Mouse (Mus musculus) fibroblast of lung, adult 2 months (primary cell): Measurements from ENCODE around the gene Gm11555.
"Not testable (repeated sequence)": the region's sequence is repeated elsewhere in the genome, so short reads cannot be mapped to it uniquely, and the experiment has no call there.

Experiments used
- DNase-seq: peaks from one replicate; pipeline ENCODE4 v3.0.0-alpha.2; 2011; ENCODE audit warnings: low read depth

Gm11555 gene

DNA sequence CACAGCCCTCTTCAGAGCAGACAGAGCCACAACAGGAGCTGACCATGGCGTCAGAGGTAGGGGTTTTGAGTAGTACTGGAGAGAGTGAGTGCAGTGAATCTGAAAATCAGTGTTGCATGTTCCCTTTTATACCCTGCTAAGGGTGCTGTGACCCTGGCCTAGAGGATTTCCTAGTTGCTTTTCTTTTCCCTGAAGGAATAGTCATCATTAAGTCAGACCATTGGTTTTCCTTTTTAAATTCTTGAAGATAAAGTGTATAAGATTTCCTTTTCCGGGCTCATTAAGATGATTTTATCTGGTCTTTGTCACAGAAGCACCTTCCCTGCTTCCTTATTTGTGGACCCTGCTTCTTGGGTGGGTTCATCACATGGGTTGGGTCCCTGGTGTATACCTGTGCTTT lies at the start of gene Gm11555:
TSS of gene Gm11555 (minus strand) at position 101 of the 400 bp plus-strand sequence.
- no peak for DNase-seq

DNA sequence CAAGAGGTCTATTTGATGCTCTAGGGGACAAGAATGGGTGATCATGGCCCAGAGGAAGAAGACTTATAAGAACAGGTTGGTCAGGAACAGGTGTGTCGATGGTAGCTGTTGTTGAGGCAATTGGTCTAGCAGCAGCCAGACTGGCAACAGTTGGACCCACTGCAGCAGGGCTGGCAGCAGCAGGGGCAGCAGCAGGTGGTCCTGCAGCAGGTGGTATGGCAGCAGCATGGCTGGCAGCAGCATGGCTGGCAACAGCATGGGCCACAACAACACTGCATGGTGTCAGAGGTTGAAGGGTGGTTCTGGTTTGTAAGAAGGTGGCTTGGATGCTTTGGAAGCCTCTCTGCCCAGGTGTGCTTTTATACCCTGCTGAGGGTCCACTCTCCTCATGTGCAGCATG lies 40.4 kb upstream of the Gm11555 start, which contains the start of gene Gm14190:
TSS of gene Gm14190 (minus strand) at position 278 of the 400 bp plus-strand sequence.
- DNase-seq = no peak

DNA sequence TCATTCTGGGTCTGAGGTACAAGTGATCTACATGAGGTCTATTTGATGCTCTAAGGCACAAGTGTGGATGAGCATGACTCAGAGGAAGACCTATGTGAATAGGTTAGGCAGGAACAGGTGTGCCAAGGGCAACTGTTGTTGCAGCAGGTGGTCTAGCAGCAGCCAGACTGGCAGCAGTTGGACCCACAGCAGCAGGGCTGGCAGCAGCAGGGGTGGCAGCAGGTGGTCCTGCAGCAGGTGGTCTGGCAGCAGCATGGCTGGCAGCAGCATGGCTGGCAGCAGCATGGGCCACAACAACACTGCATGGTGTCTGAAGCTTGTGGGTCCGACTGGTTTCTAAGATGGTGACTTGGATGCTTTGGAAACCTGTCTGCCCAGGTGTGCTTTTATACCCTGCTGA lies 35.2 kb upstream of the Gm11555 start:
- not testable (repeated sequence) for DNase-seq

DNA sequence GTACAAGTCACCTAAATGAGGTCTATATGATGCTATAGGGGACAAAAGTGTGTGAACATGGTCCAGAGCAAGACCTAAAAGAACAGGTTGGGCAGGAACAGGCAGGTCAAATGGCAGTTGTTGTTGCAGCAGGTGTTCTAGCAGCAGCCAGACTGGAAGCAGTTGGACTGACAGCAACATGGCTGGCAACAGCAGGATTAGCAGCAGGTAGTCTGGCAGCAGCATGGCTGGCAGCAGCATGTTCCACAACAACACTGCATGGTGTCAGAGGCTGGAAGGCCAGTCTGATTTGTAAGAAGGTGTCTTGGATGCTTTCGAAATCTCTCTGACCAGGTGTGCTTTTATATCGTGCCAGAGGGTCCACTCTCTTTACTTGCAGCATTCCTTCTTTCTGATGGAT lies 33.4 kb upstream of the Gm11555 start:
- DNase-seq = no peak

DNA sequence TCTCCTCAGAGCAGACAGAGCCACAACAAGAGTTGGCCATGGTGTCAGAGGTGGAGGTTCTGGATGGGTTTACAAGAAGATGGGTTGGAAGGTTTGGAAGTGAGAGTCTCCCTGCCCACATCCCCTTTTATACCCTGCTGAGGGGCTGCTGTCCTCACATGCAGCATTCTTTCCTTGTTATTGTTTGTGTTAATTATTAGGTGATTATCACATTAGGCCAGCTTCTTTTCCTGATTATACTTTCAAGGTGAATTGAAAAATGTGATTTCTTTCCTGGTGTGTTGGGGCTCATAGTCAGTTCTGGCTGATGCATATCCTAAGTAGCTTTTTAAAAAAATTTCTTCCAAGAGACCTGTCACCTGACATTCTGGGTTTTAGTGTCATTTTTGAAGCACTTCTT lies 15.8 kb upstream of the Gm11555 start, which contains the start of gene Krtap4-6:
TSS of gene Krtap4-6 (minus strand) at position 101 of the 400 bp plus-strand sequence.
- DNase-seq = no peak

DNA sequence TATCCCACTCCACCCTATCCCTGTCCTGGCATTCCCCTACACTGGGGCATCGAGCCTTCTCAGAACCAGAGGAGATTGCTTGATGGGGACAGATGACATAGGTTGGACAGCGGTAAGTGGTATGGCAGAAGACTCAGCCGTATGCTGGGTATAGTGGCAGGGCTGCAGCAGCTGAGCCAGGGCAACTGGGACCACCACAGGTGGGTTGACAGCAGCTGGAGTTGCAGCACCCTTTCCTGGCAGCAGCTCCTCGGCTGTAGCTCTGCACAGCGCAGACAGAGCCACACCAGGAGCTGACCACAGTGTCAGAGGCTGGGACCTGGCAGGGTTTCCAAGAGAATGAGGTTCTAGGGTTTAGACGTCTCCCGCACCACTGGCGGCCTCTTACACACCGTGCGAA lies 12.8 kb upstream of the Gm11555 start:
- no peak for DNase-seq

DNA sequence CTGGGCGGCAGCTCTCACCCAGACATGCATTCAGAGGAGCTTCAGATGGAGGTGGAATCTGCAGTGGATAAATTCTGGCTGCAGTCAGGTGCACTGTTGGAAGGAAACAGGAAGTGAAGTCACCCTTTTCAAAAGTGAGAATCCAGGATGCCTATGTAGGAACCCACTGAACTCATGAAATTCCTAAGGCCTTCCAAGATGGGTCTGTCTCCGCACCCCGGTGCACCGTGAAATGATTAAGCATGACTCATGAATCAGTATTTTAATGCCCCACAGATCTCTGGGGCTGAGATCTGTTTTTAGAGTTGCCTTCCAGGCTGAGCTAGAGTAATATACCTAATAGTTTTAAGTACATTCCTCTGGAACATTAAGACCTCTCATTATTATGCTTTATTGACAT lies 9.2 kb upstream of the Gm11555 start:
- DNase-seq = no peak

DNA sequence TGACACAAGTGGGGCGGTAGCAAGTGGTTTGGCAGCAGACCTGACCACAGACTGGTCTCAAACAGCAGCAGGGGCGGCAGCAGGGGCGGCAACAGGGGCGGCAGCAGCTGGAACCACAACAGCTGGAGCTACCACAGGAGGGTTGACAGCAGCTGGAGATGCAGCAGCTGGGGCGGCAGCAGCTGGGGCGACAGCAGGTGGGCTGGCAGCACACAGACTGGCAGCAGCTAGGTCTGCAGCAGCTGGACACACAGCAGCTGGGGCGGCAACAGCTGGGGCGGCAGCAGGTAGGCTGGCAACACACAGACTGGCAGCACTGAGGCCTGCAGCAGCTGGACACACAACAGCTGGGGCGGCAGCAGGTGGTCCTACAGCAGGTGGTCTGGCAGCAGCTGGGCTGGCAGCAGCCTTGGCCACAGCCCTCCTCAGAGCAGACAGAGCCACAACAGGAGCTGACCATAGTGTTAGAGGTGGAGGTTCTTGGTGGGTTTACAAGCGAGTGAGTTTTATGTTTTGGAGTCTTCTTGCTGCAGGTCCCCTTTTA lies 8.5 kb upstream of the Gm11555 start, which contains the start of gene Gm11563:
TSS of gene Gm11563 (minus strand) at position 494 of the 544 bp plus-strand sequence.
- DNase-seq = not testable (repeated sequence)

DNA sequence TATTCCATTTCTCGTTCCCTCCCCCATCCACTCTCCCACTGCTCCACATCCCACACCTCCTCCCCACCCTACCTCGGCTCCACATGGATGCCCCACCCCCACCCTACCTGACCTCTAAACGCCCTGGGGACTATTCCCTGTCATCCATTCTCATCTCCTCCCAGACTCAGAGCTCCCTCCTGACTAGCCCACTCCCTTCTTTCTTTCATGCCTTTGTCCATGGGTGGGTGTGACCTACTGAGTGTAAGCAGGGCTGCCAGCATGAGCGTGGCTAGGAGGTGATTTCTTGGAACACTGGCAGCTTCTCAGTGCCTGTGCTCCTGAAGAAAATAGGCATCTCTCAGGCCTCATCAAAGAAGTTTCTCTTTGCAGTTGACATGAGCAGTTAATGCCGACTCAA lies 7.0 kb upstream of the Gm11555 start:
- DNase-seq = no peak

DNA sequence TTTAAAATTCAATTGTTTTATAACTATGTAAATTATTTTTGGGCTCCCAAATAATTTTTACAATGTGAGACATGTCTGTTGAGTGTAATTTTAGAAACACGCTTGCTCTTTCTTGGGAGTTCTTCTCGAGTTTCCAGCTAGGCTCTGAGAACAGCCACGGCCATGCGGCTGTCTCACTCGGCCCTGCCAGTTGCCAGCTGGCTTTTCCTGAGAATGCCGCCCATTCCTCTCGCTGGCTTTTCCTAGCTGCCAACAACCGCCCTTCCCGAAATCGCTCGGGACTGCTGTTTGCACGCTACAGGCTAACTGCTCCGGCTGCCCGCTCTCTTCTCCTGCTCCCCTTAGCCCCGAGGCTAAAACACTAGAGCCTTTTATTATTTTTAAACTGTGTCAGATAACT lies 3.6 kb downstream of the Gm11555 start:
- DNase-seq = no peak

DNA sequence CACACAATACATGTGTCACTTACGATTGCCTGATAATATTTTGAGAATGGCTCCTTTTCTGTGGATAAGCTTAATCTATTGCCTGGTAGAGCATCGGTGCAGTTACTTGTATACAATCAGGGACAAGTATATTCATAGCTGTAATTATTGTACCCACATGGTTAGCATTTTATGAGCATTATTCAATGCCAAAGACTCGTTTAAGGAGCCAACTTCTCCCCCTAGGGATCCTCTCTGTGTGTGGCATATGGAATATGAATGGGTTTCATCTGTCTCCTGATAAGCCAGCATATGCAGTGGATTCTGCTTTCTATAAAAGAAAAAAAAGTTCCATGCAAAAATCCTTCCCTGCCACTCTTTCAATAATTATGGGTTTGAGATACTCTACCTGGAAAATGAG lies 5.7 kb downstream of the Gm11555 start:
- DNase-seq = no peak

DNA sequence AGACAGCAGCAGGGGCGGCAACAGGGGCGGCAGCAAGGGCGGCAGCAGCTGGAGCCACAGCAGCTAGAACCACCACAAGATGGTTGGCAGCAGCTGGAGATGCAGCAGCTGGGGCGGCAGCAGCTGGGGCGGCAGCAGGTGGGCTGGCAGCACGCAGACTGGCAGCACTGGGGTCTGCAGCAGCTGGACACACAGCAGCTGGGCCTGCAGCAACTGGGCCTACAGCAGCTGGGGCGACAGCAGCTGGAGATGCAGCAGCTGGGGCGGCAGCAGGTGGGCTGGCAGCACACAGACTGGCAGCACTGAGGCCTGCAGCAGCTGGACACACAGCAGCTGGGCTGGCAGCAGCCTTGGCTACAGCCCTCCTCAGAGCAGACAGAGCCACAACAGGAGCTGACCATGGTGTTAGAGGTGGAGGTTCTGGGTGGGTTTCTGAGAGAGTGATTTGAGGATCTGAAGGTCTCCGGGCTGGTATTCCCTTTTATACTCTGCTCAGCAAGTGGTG lies 6.3 kb downstream of the Gm11555 start, which contains the start of gene Krtap4-7:
TSS of gene Krtap4-7 (minus strand) at position 455 of the 505 bp plus-strand sequence.
- not testable (repeated sequence) for DNase-seq

DNA sequence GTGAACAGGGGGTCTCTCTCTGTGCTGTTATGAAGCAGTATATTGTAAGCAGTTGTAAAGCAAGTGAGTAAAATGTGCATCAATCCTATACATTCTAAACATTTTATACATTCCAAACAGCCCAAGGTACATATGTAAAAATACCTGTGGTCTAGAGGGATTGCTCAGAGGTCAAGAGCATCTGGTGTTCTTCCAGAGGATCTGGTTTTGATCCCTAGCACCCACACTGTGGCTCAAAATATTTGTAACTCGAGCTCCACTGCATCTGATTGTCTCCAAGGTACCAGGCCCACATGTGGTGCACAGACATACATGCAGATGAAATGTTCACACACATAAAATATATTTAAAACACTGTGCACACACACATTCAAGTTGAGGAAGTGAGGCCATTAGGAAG lies 9.1 kb downstream of the Gm11555 start:
- DNase-seq = no peak

DNA sequence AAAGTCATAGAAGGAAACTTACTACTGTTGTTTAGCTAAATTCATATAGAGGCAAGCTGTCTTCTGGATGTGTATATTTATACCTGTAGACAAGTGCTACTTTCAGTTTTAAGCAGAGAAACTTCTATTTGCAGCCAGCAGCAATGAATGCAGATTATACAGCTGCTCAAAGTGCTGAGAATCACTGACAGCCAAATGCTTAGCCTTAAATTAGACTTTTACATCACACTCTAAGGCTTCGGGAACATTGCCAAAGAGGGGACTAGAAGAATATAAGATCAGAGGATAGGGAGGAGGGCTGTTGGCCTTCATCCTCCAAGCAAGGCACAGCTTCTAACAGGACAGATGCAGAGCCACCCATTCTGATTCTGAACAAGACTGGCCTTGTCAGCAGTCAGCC lies 12.9 kb downstream of the Gm11555 start:
- DNase-seq = no peak

DNA sequence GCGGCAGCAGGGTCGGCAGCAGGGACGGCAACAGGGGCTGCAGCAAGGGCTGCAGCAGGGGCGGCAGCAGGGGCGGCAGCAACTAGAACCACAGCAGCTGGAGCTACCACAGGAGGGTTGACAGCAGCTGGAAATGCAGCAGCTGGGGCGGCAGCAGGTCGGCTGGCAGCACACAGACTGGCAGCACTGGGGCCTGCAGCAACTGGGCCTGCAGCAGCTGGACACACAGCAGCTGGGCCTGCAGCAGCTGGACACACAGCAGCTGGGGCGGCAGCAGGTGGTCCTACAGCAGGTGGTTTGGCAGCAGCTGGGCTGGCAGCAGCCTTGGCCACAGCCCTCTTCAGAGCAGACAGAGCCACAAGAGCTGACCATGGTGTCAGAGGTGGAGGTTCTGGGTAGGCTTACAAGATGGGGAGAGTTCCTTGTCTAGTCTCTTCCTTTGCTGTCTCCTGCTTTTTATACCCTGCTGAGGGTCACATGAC lies 15.3 kb downstream of the Gm11555 start, which contains the start of gene Krtap4-2:
TSS of gene Krtap4-2 (minus strand) at position 432 of the 482 bp plus-strand sequence.
- no peak for DNase-seq

DNA sequence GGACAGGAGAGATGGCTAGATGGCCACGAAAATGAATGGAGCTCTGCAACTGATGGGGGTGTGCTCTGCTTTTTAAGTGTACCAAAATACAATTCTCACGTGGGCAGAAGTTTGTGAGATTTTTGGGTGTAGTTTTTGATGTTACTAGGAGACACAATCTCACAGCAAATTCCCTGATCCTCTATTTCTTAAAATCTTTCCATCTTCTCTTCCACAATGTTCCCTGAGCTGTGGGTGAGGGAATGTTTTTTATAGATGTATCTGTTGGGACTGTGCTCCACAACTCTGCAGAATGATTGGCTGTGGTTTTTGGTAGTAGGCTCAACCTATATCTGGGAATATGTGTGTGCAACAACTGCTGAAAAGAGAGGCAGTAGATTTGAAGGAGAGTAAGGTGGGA lies 16.7 kb downstream of the Gm11555 start:
- DNase-seq = no peak

DNA sequence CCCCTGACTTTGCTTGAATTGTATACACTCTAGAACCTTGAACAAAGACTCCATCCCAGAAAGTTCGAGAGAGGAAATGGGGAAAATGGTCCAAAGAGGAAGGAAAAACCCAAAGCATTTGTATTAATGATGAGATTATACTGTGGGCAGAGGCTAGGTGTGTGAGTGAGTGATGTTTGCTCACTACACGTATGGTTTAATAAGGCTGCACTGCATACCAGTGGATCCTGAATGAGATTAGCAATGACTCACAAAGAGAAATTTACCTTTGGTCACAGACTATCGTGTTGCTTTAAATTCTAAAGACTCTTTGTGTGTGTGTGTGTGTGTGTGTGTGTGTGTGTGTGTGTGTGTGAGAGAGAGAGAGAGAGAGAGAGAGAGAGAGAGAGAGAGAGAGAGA lies 19.1 kb downstream of the Gm11555 start:
- no peak for DNase-seq

DNA sequence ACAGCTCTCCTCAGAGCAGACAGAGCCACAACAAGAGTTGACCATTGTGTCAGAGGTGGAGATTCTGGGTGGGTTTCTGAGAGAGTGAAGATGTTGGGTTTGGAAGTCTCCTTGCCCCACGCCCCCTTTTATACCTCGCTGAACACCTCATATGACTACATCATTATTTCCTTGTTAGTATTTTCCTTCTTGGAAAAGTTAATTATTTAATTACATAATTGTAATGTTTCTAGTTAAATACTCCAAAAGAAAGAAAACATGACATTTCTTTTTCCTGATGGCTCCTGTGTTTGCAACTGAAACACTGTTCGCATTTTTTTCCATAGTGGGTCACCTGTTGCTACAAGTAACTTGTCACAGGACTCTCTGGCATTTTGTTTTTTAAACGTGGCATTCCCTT lies 21.9 kb downstream of the Gm11555 start, which contains the start of gene Krtap4-1:
TSS of gene Krtap4-1 (minus strand) at position 101 of the 400 bp plus-strand sequence.
- DNase-seq = no peak

DNA sequence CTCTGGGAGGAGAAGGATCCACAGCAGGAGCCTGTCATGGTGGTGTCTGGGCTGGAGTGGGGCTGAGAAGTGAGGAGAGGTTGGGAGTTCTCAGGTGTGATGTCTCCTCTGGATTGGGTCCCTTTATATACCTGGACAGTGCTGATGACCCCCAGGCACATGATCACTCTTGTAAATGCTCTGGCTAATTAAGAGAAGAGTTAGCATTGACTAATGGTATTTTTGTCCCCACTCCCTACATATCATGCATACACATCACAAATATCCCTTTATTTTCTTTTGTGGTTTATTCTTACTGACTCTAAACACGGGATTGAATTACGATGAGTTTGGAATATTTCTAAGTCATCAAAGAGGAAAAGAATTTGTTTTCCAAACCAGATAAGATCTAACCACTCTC lies 29.7 kb downstream of the Gm11555 start, which contains the start of gene Gm11562:
TSS of gene Gm11562 (minus strand) at position 101 of the 400 bp plus-strand sequence.
- DNase-seq = no peak

DNA sequence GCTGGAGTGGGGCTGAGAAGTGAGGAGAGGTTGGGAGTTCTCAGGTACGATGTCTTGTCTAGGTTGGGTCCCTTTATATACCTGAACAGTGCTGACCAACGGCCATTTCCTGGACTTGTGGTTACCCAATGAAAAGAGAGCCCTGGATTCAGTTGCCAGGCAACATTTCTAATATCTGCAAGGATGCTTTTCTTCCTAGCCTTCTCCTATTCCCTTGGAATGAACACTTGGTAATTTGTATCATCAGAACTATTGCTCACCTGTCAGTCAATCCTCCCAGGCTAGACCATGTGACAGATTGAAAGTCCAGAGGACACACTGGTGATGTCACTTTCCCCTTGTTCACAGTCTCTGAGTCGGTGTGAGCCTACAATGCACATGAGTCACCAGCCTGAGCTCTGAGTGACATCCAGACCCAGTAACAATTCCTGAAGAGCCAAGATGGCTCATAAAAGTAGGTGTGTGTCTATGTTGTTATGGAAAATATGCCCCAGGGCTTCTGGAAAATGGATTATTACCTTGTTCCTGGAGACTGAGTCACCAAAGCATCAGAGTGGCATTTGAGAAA lies 35.2 kb downstream of the Gm11555 start, which contains the start of gene Krtap2-4:
TSS of gene Krtap2-4 (minus strand) at position 51 of the 568 bp plus-strand sequence.
- no peak for DNase-seq

DNA sequence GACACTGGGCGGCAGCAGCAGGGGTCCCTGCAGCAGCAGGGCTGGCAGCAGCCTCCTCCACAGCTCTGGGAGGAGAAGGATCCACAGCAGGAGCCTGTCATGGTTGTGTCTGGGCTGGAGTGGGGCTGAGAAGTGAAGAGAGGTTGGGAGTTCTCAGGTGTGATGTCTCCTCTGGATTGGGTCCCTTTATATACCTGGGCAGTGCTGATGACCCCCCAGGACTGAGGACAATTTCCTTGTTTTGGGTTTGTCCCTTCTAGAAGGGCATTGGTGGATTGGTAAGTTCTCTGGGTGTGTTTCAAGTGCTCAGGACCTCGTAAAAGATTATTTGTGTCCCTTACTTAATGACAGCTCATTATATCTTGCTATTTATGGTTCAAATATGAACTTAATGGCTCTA lies 39.9 kb downstream of the Gm11555 start, which contains the start of gene Gm11937:
TSS of gene Gm11937 (minus strand) at position 101 of the 400 bp plus-strand sequence.
- DNase-seq = not testable (repeated sequence)

DNA sequence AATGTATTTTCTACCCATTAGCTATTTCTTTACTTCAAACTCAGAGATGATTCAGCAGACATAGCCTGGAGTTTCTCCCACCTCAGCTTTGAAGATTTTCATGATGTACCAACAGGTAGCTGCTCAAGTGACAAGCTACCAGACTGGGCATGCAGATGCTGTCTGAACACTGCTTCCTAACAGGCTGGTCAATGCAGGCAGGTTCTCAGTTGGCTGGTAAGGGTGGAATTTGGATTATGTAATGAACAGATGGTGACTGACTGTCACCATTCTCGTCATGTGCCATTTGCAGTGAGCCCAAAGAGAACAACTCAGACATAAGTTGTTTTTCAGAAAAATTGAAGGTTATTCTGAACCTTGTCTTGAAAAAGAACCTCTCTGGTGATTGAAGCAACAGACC lies 40.9 kb downstream of the Gm11555 start:
- DNase-seq = no peak

DNA sequence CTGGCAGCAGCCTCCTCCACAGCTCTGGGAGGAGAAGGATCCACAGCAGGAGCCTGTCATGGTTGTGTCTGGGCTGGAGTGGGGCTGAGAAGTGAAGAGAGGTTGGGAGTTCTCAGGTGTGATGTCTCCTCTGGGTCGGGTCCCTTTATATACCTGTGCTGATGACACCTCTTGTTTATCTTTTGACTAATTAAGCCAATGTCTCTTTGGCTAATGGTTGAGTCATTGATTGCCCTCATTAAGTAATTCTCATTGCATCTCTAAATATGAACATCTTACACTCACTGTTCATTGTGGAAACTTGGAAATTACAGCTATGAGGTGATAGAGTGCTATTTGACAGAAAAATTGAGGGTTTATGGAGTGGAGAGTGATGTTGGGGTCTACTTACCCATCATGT lies 46.8 kb downstream of the Gm11555 start, which contains the start of gene Gm11938:
TSS of gene Gm11938 (minus strand) at position 101 of the 400 bp plus-strand sequence.
- DNase-seq = not testable (repeated sequence)
